Mouse (Mus musculus): ENCODE results near the gene Aamdc. TPM values are rescaled to one million over a fixed set of nuclear protein-coding genes. Genes with fewer than 3 reads are reported as not detected.

The Aamdc gene
- total RNA-seq (2012; rRNA removed) (12.4 and 20.2 TPM in 2 replicates), polyA plus RNA-seq (2012; ENCODE audit: insufficient read depth in 1 of 2, insufficient read length in 2 of 2, low read depth in 1 of 2, low replicate concordance in 2 of 2, missing spikeins in 1 of 2) (10 to 100 TPM in 1 of 2 experiments, not detected in 1; 16.6 TPM)

- no peaks in the 10 kb centered on the region for H3K9me3 ChIP-seq (replicated peaks; ENCODE audit: insufficient read depth, low read length)
- H3K9ac ChIP-seq (ENCODE audit: control insufficient read depth, low read depth, low read length, poor library complexity, severe bottlenecking), result peak within 1 kb of the TSS; percentile 99
- no peaks in the 10 kb centered on the region for H3K27me3 ChIP-seq (ENCODE audit: control insufficient read depth in 1 of 2, insufficient read depth in 2 of 2, low read length in 2 of 2)
- H3K79me2 ChIP-seq (ENCODE audit: control insufficient read depth, insufficient read depth, low read length, poor library complexity), result peaks cover 34% of the 10 kb centered on the region
- H3K4me3 ChIP-seq (ENCODE audit: control insufficient read depth in 1 of 2, insufficient read depth in 1 of 2, low read depth in 2 of 2, low read length in 2 of 2), result peak within 1 kb of the TSS; percentile 86 to 98
- H3K27ac ChIP-seq (ENCODE audit: control insufficient read depth, low read depth, low read length), result peak within 1 kb of the TSS; percentile 74
- H3K4me1 ChIP-seq (ENCODE audit: control insufficient read depth in 1 of 2, insufficient read depth in 2 of 2, low read length in 2 of 2), result peaks cover 3% of the 10 kb centered on the region in 2 experiments; a peak in 2 of 4 replicates
- peaks cover 0 to 6% of the 10 kb centered on the region in 2 experiments; a peak in 2 of 4 replicates for H3K36me3 ChIP-seq (ENCODE audit: control insufficient read depth in 1 of 2, insufficient read depth in 2 of 2, low read length in 2 of 2)
- DNase-seq (ENCODE audit: low read depth, low spot score), result peak; percentile 97
- TF ChIP-seq UBTF (IDR thresholded peaks at IDR 0.05; ENCODE audit: borderline replicate concordance, insufficient read depth, low read depth, low read length) (no peak), CHD2 (IDR thresholded peaks at IDR 0.05; ENCODE audit: low read length) (no peak), NELFE (IDR thresholded peaks at IDR 0.05; ENCODE audit: low read depth, low read length) (no peak), ZC3H11A (IDR thresholded peaks at IDR 0.05; ENCODE audit: low read depth, low read length) (no peak), MAZ (IDR thresholded peaks at IDR 0.05; ENCODE audit: low read depth, low read length) (peak; percentile 56; the same call in 1 of the 2 replicates), RAD21 (IDR thresholded peaks at IDR 0.05; ENCODE audit: low read depth, low read length) (no peak), TAL1 (IDR thresholded peaks at IDR 0.05; ENCODE audit: low read length) (no peak), TBP (IDR thresholded peaks at IDR 0.05; ENCODE audit: low read depth, low read length) (0 out of 2 replicates have a peak, but pooled peaks have one; percentile 18), USF1 (IDR thresholded peaks at IDR 0.05; ENCODE audit: low read depth, low read length) (no peak), JUND (IDR thresholded peaks at IDR 0.05; ENCODE audit: low read depth, low read length) (no peak), GABPA (IDR thresholded peaks at IDR 0.05; ENCODE audit: low read depth, low read length) (no peak), USF2 (IDR thresholded peaks at IDR 0.05; ENCODE audit: borderline replicate concordance in 1 of 2, insufficient read depth in 1 of 2, low read depth in 1 of 2, low read length in 2 of 2) (no peak), BHLHE40 (IDR thresholded peaks at IDR 0.05; ENCODE audit: borderline replicate concordance, low read depth, low read length) (no peak), ZMIZ1 (IDR thresholded peaks at IDR 0.05; ENCODE audit: low read depth, low read length) (peak; percentile 56; the same call in 1 of the 2 replicates), CHD1 (IDR thresholded peaks at IDR 0.05; ENCODE audit: low read depth, low read length) (no peak), E2F4 (IDR thresholded peaks at IDR 0.05; ENCODE audit: borderline replicate concordance, low read depth, low read length) (no peak), POLR2AphosphoS2 (IDR thresholded peaks at IDR 0.05; ENCODE audit: low read length) (peak; percentile 56; the same call in 1 of the 2 replicates), MYB (IDR thresholded peaks at IDR 0.05; ENCODE audit: low read depth, low read length) (no peak), POLR2A (IDR thresholded peaks at IDR 0.05; ENCODE audit: control insufficient read depth in 1 of 2, insufficient read depth in 1 of 2, low read depth in 1 of 2, low read length in 2 of 2, poor library complexity in 1 of 2) (peak; percentile 44 to 84; a peak in 3 of 4 replicates), ELF1 (IDR thresholded peaks at IDR 0.05; ENCODE audit: low read depth, low read length) (peak; percentile 67), SIN3A (IDR thresholded peaks at IDR 0.05; ENCODE audit: low read length) (peak; percentile 94), TCF12 (IDR thresholded peaks at IDR 0.05; ENCODE audit: low read depth, low read length) (peak; percentile 52), HCFC1 (IDR thresholded peaks at IDR 0.05; ENCODE audit: low read depth, low read length) (peak; percentile 85), POLR2AphosphoS5 (IDR thresholded peaks at IDR 0.05; ENCODE audit: borderline replicate concordance, low read depth, low read length) (no peak), EP300 (IDR thresholded peaks at IDR 0.05; ENCODE audit: low read depth in 1 of 2, low read length in 2 of 2) (no peak), RCOR1 (IDR thresholded peaks at IDR 0.05; ENCODE audit: low read depth, low read length) (no peak), MYC (IDR thresholded peaks at IDR 0.05; ENCODE audit: low read depth, low read length) (0 out of 2 replicates have a peak, but pooled peaks have one; percentile 9), KAT2A (conservative IDR thresholded peaks at IDR 0.05; ENCODE audit: low read depth, low read length) (no peak; the same call in 1 of the 2 replicates), CTCF (IDR thresholded peaks at IDR 0.05 in 2 of 3, conservative IDR thresholded peaks at IDR 0.05 in 1 of 3; ENCODE audit: control insufficient read depth in 1 of 3, insufficient read depth in 1 of 3, low read depth in 2 of 3, low read length in 3 of 3, poor library complexity in 1 of 3, severe bottlenecking in 1 of 3) (peak; percentile 50 to 82 (median 65)), MAFK (IDR thresholded peaks at IDR 0.05; ENCODE audit: borderline replicate concordance, low read depth, low read length) (no peak), MEF2A (IDR thresholded peaks at IDR 0.05; ENCODE audit: extremely low read depth, insufficient replicate concordance, low read depth, low read length, poor library complexity, severe bottlenecking) (no peak), SMC3 (IDR thresholded peaks at IDR 0.05; ENCODE audit: low read depth, low read length) (no peak; the same call in 1 of the 2 replicates), ZNF384 (IDR thresholded peaks at IDR 0.05; ENCODE audit: low read depth, low read length) (no peak), MXI1 (IDR thresholded peaks at IDR 0.05; ENCODE audit: low read depth, low read length) (peak; percentile 90)
Observed at GRCm38 (mm10) chr7:97579067-97579975, at the start of gene Aamdc, which contains the start of gene Rsf1. Aamdc (minus strand) TSS chr7:97579497. Rsf1 (plus strand) TSS chr7:97579889.

All from MEL (cell line).